Mouse (Mus musculus): ENCODE measurements at regions not wholly inside any gene's neighbourhood (a gene's known extent, or its start where the extent isn't known, plus 50 kb on each side); places are given as distances from the start of the nearest gene placed in this dataset.

DNA sequence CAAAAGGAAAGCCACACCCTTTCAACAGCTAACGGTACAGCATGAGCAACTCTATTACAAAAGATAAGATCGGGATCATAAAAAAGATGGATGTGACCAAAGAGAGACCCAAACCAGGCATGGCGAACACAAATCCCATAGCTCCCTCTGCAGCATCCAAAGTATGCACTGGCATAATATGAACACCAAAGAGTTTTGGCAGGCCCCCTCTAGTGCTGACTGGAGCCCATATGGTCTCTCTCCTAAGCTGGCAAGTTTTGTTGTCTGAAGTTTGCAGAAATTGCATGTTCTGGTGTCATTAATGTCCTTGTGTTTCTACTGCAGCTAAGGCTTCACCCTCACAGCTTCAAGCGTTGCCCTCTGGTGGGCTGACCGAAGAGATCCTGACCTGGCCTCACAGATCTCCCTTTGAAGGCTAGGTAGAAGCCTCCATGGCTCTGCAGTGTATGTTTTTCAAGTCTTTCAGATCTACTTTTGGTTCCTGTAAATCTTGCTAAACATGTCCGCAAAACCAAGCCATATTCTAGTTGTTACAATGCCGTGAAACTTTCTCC, 75.7 kb upstream of the Bcl2l14 start:
- Histone ChIP-seq H3K27ac (no peak overlapping the region), H3K27me3 (replicated peaks) (no peaks in the 10 kb centered on the region), H3K9ac (no peak overlapping the region), H3K36me3 (no peaks in the 10 kb centered on the region), H3K4me2 (no peak overlapping the region), H3K4me3 (replicated peaks) (no peak overlapping the region), H3K4me1 (no peaks in the 10 kb centered on the region), H3K9me3 (no peaks in the 10 kb centered on the region)
- WGBS = 91% methylated on average over 7 of the region's 7 CpGs
- no peak for ATAC-seq (ENCODE audit: insufficient read depth, low FRiP score, low read depth)

DNA sequence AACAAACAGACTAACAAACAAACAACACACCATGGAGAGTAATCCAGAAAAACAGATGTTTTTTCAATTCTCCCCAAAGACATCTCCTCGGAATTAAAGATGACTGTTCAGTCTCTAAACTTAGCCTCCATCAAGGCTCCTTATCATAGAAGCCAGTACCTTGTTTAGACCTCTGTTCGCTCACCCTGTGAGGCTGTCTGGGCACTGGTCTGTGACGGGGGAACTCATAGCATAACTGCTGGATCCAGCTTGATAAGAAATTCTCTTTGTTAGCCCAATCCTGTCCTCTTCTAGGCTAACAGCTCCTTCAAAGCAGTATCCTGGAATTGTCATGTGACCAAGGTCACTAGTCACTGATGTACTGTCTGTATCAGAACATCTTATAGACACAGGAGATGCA, 72.1 kb upstream of the Bcl2l14 start:
- no peak overlapping the region for H3K9ac ChIP-seq
- no peaks in the 10 kb centered on the region for H3K4me1 ChIP-seq
- no peak overlapping the region for H3K4me3 ChIP-seq (replicated peaks)
- no peak overlapping the region for H3K4me2 ChIP-seq
- no peak for ATAC-seq (ENCODE audit: insufficient read depth, low FRiP score, low read depth)
- no peaks in the 10 kb centered on the region for H3K36me3 ChIP-seq
- no peaks in the 10 kb centered on the region for H3K9me3 ChIP-seq
- WGBS = 67% methylated on average over 3 of the region's 3 CpGs
- H3K27ac ChIP-seq = no peak overlapping the region
- H3K27me3 ChIP-seq (replicated peaks) = no peaks in the 10 kb centered on the region

DNA sequence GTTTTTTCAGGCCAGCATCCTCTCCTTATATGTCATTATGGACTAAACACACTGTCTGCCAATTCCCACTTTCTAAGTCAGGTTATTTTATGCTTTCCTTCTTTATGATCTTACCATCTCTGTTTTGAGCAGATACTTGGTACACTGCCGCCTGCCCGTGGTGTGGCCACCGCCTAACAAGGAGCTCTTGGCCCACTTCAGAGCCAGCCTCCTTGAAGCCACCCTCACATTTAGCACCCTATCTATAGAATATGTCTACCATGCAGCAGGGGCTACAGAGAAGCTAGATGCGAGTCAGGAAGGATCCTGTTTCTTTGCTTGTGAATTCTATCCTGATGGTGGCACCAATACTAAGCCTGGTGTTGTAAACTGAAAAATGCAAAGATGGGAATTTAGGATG, 70.6 kb upstream of the Bcl2l14 start:
- H3K9me3 ChIP-seq = no peaks in the 10 kb centered on the region
- H3K4me2 ChIP-seq = no peak overlapping the region
- WGBS = 89% methylated on average over 4 of the region's 4 CpGs
- H3K27me3 ChIP-seq (replicated peaks) = no peaks in the 10 kb centered on the region
- no peaks in the 10 kb centered on the region for H3K36me3 ChIP-seq
- H3K27ac ChIP-seq = no peak overlapping the region
- ATAC-seq (ENCODE audit: insufficient read depth, low FRiP score, low read depth) = no peak
- no peaks in the 10 kb centered on the region for H3K4me1 ChIP-seq
- no peak overlapping the region for H3K4me3 ChIP-seq (replicated peaks)
- H3K9ac ChIP-seq = no peak overlapping the region

DNA sequence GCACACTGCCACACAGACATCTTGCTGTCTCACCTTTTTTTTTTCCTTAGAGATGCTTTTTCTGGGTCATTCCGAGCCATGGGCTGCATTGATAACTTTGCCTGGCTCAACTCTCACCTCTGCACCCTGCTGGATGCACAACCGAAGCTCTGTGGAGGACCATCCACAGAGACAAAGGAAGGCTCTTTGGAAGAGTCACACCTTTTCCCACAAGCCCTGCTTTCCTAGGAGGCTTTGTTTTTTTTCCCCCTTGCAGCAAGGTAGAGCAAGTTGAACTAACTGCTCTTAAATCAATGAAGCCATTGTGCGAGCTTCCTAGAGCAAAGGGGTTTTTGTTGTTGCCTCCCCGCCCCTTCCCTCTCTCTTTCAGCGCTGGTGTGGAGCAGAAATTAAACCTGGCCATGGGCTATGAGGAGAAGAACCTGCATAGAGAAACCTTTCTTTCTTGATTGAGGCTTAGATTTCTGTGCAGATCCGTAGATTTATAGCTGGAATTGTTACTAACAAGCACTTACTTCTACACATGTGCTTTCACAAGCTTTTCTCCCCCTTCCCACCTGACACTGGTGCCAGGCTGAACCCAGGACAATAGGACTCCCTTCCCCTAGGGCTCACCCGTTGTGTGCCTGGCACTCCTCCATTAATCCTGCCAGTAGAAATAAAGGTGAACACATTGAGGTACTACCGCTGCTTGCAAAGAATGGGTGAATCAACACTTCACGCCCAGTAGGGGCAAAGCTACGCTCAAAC, 66.4 kb upstream of the Bcl2l14 start:
- ATAC-seq (ENCODE audit: insufficient read depth, low FRiP score, low read depth) = 0 out of 2 replicates have a peak, but pooled peaks have one; percentile 14
- H3K4me1 ChIP-seq = no peaks in the 10 kb centered on the region
- no peak overlapping the region for H3K4me2 ChIP-seq
- no peaks in the 10 kb centered on the region for H3K36me3 ChIP-seq
- no peaks in the 10 kb centered on the region for H3K27me3 ChIP-seq (replicated peaks)
- no peak overlapping the region for H3K4me3 ChIP-seq (replicated peaks)
- no peak overlapping the region for H3K27ac ChIP-seq
- no peaks in the 10 kb centered on the region for H3K9me3 ChIP-seq
- no peak overlapping the region for H3K9ac ChIP-seq
- WGBS = 63% methylated on average over 10 of the region's 10 CpGs

DNA sequence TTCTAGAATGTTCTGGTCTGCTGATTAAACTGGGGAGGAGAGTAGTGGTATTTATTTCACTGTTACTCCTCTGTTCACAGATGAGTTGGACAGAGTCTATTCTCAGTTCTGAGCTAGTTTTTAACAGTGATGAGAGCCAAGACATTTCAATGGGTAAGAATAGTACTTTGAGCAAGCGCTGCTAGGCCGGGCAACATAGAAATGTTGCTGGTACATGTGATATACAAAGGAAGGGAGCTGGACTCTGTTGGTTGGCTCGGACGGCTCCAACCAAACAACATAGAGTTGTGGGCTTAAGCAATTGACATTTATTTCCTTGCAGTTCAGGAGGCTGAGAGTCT, 65.8 kb upstream of the Bcl2l14 start:
- no peak overlapping the region for H3K4me2 ChIP-seq
- no peaks in the 10 kb centered on the region for H3K9me3 ChIP-seq
- no peaks in the 10 kb centered on the region for H3K4me1 ChIP-seq
- no peaks in the 10 kb centered on the region for H3K27me3 ChIP-seq (replicated peaks)
- 96% methylated on average over 4 of the region's 4 CpGs for WGBS
- H3K9ac ChIP-seq = no peak overlapping the region
- no peak for ATAC-seq (ENCODE audit: insufficient read depth, low FRiP score, low read depth)
- no peaks in the 10 kb centered on the region for H3K36me3 ChIP-seq
- no peak overlapping the region for H3K27ac ChIP-seq
- H3K4me3 ChIP-seq (replicated peaks) = no peak overlapping the region

DNA sequence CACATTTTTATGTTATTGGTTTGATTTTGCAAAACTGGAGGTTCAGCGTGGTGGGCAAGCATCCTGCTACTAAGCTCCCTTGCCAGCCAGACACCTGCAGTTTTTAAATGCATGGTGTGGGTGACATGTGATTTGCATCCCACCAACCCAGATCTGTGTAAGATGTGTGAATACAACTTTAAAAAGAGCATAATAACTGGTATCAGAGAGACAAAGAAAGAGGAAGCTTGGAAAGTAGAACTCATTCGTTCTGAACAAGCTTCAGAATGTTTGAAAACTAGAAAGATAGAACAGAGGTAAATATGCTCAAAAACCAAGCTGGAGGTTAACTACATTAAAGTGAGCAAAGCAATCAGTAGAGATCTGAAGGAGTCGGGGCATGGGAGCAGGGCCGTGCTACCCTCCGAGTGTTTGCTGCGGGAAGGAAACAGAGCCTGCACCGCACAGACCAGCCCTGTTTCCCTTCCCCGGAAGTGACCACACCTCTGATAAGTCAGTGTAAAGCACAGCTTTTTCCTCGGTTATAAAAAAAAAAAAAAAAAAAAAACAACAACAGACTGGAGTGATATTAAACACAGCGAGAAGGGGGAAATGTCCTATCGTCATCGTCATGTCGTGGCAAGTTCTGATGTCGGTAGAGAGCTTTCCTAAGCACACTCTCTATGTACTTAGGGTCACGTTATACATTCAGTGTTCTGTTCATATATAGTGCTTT, 63.2 kb upstream of the Bcl2l14 start:
- Histone ChIP-seq H3K36me3 (no peaks in the 10 kb centered on the region), H3K27me3 (replicated peaks) (no peaks in the 10 kb centered on the region), H3K4me1 (no peaks in the 10 kb centered on the region), H3K27ac (no peak overlapping the region), H3K4me2 (no peak overlapping the region), H3K4me3 (replicated peaks) (no peak overlapping the region), H3K9me3 (no peaks in the 10 kb centered on the region), H3K9ac (no peak overlapping the region)
- WGBS = 59% methylated on average over 15 of the region's 15 CpGs
- no peak for ATAC-seq (ENCODE audit: insufficient read depth, low FRiP score, low read depth)

DNA sequence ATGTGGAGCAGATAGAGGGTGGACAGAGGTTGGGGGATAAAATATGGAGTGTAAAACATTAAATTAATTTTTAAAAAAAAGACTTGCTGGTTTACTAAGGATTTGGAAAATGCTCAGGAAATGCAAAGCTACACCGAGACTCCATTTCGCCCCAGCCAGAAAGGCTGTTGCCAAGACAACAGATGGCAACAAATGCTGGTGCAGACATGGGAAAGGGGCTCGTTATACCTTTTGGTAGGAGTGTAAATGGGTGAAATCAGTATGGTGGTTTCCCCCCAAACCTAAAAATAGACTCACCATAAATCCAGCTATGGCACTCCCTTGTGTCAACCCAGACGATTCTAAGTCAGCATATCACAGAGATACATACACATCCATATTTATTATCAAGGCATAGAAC, 60.4 kb upstream of the Bcl2l14 start:
- Histone ChIP-seq H3K27ac (no peak overlapping the region), H3K4me2 (no peak overlapping the region), H3K4me3 (replicated peaks) (no peak overlapping the region), H3K27me3 (replicated peaks) (no peaks in the 10 kb centered on the region), H3K9ac (no peak overlapping the region), H3K36me3 (no peaks in the 10 kb centered on the region), H3K9me3 (no peaks in the 10 kb centered on the region), H3K4me1 (no peaks in the 10 kb centered on the region)
- ATAC-seq (ENCODE audit: insufficient read depth, low FRiP score, low read depth) = no peak
- WGBS = 59% methylated on average over 4 of the region's 4 CpGs

DNA sequence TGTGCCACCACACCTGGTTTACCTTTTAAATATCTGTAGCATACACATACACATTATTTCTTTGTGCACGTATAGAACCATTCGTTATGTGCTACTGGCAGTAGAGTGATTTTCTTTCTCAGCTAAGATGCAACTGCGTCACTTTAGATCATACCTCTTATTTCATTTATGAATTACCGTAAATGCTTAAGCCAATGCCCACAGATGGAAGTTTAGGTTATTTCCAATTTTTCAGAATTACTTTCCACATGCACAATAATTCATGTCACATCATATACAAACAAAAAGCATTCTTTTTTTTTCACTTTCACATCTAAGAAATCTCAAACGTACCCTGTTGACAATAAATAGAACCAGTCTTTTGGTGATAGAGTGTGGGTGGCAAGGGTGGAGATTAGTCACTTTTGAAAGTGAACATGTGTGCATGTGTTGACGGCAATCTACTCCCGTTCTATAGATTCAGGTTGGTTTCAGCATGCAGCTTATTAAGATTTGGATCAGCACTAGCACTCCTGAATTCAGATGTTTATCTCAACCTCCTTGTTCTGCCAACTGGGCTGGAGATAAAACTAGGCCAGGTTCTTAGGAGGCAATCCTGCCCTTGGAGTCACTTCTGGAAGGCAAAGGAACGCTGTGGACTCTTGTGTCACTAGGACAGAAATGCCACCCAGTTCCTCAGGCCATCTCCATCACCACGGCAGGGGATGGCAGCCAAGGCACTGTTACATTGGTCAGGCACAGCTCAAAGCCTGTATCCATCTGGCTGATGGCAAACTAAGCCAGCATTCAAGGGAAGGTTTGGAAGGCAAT, 53.1 kb upstream of the Bcl2l14 start:
- ATAC-seq (ENCODE audit: insufficient read depth, low FRiP score, low read depth) = no peak
- no peaks in the 10 kb centered on the region for H3K27me3 ChIP-seq (replicated peaks)
- no peaks in the 10 kb centered on the region for H3K9me3 ChIP-seq
- H3K4me3 ChIP-seq (replicated peaks) = no peak overlapping the region
- no peak overlapping the region for H3K4me2 ChIP-seq
- H3K27ac ChIP-seq = no peak overlapping the region
- no peaks in the 10 kb centered on the region for H3K36me3 ChIP-seq
- H3K4me1 ChIP-seq = no peaks in the 10 kb centered on the region
- WGBS = 77% methylated on average over 9 of the region's 9 CpGs
- H3K9ac ChIP-seq = no peak overlapping the region

DNA sequence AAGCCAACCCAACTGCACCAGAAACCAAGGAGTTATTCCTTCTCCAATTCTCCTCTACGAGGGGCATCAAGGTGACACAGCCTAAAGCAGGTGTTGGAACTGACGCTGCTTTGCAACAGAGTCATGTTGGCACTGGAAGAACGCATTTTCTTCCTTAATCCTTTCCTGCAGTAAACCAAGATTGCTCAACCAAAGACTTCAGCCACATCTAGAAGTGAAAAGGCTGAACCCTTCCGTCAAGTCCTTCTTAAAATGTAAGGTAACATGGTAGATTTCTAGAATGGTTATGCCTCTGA, 52.6 kb upstream of the Bcl2l14 start:
- Histone ChIP-seq H3K4me2 (no peak overlapping the region), H3K9ac (no peak overlapping the region), H3K27me3 (replicated peaks) (no peaks in the 10 kb centered on the region), H3K36me3 (no peaks in the 10 kb centered on the region), H3K4me3 (replicated peaks) (no peak overlapping the region), H3K27ac (no peak overlapping the region), H3K9me3 (no peaks in the 10 kb centered on the region), H3K4me1 (no peaks in the 10 kb centered on the region)
- ATAC-seq (ENCODE audit: insufficient read depth, low FRiP score, low read depth) = no peak
- WGBS = 90% methylated on average over 4 of the region's 4 CpGs

Measured in stomach, embryonic 15.5 days (tissue).